Comparison of ENCODE assay signal across 7 mouse cellular contexts in genomic region chr19:32974778-32975240, GRCm38 (mm10).
DNase-seq lines count a peak whose midpoint lies in the region; ATAC-seq lines count a peak whose summit lies in the region.

No protein-coding gene starts in this region.

- peak; percentile 20 for DNase-seq in testis, postnatal 14 days (ENCODE audit: low spot score)
- DNase-seq in testis, postnatal 10 days (ENCODE audit: low spot score): no peak
- DNase-seq in cerebellum, postnatal 10 days: peak; percentile 73 to 81
- DNase-seq in heart, postnatal 4 days: peak; percentile 70
- DNase-seq in urinary bladder, postnatal 36 days (ENCODE audit: low spot score in 2 of 2): peak; percentile 49 to 68
- DNase-seq in right cerebral cortex, adult 18-20 months: no peak

- ATAC-seq in erythroblast, adult 5-6 weeks (replicated peaks; ENCODE audit: low FRiP score, poor library complexity, severe bottlenecking): no peak

Comparison
In these comparisons a context has a peak if more than half of its experiments do, and no peak if none do; other contexts are left out.
1. DNase-seq: peak in testis, postnatal 14 days (single experiment), cerebellum, postnatal 10 days (2 of 2), heart, postnatal 4 days (single experiment) and urinary bladder, postnatal 36 days (2 of 2); none in testis, postnatal 10 days (single experiment) and right cerebral cortex, adult 18-20 months (single experiment).